Mouse (Mus musculus) G1E (cell line): ENCODE measurements around the gene Col11a1.

Experiments
- CTCF ChIP-seq: IDR thresholded peaks from 2 replicates; pipeline ENCODE4 v1.5.1; 2012; ENCODE audit warnings: low read depth, low read length, inconsistent platforms, mixed read lengths
- GATA1 ChIP-seq: IDR thresholded peaks from 2 replicates; pipeline ENCODE4 v1.6.1; 2012; ENCODE audit warnings: borderline replicate concordance, low read length, inconsistent platforms, mixed read lengths
- POLR2AphosphoS5 ChIP-seq: IDR thresholded peaks from 2 replicates; pipeline ENCODE4 v1.6.1; 2012; ENCODE audit warnings: low read depth, low read length, inconsistent platforms; ENCODE audit not compliant: insufficient replicate concordance
- TAL1 ChIP-seq: conservative IDR thresholded peaks from 2 replicates; pipeline ENCODE4 v1.6.1; 2012; ENCODE audit warnings: low read depth, low read length, inconsistent platforms, mixed read lengths

DNA sequence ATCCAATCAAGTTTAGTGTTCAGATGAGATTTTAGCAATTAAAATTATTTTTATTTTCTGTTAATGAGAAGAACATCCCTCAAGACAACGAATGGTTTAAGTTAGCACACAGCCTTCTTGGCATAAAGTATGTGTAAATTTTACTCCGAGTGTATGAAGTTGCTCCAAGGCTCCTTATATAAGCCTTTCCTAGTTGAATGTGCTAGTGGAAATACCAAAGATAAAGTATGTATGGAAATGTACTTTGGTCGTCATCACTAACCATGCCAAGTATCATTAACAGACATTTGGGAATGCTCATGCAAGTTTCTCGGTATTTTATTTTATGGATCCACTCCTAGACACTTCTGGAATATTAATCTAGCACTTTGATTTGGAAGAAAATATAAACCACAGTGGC, 34.8 kb downstream of the Col11a1 start:
- no peak for TF ChIP-seq CTCF
- TF ChIP-seq TAL1, result no peak
- TF ChIP-seq GATA1, result no peak
- TF ChIP-seq POLR2AphosphoS5, result no peak
